Mouse (Mus musculus) megakaryocyte, embryonic 14.5 days (primary cell): Measurements from ENCODE around the gene Smad1.

Source experiments
- FLI1 ChIP-seq: IDR thresholded peaks from 2 replicates; pipeline ENCODE4 v1.6.1; 2012; ENCODE audit warnings: low read length, inconsistent platforms, mixed read lengths
- GATA1 ChIP-seq: IDR thresholded peaks from 3 replicates; pipeline ENCODE4 v1.6.1; 2012; ENCODE audit warnings: mixed read lengths, low read length, inconsistent platforms, borderline replicate concordance

- TF ChIP-seq GATA1, result no peak
- TF ChIP-seq FLI1, result no peak
These were observed 14.7 kb downstream of the Smad1 start for GRCm38 (mm10) chr8:79384276-79385271.
